Mouse (Mus musculus): ENCODE results near the gene S100a11.
A peak's percentile ranks its signal among the peaks of the same experiment; 100 is the strongest.
"Not testable (repeated sequence)": the region's sequence is repeated elsewhere in the genome, so short reads cannot be mapped to it uniquely, and the experiment has no call there.

The S100a11 gene

DNA sequence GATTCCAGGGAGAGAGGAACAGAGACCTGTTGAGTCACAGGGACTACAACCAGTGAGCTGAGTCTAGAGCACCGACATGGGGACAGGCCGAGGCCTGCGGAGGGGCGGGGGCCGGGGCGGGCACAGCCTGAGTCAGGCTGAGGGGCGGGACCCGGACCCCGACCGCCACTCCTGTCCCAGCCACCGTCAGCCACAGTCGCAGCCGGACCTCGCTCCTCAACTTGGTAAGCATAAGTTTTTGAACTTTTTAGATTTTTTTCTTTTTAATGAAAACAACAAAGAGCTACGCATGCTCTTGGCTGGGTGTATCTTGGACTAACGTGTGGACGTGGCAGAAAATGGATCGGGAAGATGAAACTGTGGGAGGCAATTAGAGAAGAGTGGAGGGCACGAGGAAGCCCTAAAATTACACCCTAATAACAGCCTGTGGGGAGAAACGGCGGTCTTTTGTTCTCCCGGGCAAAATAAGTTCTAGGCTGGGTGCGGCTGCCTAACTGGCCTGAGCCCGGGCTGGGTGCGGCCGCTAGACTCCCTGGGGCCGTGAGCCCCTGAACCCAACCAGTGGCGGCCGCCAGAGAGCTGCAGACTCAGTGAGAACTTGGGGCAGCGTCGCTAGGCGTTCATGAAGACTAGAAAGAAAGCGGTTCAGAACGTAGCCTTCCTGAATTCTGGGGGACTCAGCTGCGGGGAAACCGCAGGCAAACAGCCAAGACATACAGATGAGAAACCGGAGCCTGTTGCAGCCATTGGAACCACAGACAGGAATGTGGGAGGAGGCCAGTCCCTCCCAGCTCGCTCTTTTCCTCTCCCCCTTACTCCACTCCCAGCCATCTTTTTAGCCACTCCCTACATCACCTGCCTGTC is at the start of gene S100a11:
TSS of gene S100a11 (plus strand) at position 159 of the 864 bp plus-strand sequence.
- peak; percentile 6 for DNase-seq (ENCODE audit: low read depth, low spot score)

DNA sequence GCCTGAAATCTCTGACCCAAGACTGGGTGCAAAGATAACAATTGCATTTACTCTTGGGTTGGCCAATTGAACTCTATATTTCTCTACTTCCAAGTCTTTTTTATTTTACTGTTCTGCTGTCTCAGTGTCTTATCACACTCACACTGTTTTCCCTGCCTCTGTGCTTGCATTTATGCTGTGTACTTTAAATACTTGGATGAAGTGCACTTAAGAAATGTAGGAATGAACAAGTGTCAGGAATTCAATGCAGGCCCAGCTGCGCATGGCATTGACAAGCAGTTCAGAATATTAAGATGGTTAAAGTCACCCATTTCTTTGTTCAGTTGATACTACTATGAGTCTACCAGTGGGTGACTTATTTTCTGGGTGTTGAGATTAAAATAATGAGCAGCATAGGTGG is 40.2 kb upstream of the S100a11 start:
- DNase-seq (ENCODE audit: low read depth, low spot score), result no peak

DNA sequence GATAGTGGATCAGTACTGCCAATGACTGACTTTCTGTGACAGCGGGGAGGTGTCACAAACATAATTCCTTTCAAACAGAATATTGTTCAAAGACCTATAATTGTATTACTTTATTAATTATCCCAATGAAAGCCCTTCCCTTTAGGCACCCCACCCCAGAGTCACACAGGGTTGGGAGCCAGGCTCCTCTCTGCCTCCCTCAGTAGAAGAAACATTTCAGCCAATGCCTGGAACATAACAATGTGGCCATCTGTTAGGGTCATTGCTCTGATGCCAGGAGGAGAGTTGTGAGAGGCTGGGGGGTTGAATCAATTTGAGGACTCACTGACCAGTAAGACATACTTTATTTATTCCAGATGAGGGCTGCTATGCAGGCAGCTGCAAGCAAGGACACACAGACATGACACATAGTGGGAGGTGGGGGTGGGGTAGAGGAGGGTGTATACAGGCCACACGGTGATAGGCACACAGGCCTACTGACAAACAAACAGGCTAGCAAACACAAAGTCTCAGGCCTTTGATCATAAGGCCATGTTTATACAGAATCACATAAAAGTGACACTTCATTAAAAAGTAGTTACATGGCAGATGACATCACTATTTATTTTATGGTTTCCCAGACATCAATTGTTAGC is 38.2 kb upstream of the S100a11 start:
- no peak for DNase-seq (ENCODE audit: low read depth, low spot score)

DNA sequence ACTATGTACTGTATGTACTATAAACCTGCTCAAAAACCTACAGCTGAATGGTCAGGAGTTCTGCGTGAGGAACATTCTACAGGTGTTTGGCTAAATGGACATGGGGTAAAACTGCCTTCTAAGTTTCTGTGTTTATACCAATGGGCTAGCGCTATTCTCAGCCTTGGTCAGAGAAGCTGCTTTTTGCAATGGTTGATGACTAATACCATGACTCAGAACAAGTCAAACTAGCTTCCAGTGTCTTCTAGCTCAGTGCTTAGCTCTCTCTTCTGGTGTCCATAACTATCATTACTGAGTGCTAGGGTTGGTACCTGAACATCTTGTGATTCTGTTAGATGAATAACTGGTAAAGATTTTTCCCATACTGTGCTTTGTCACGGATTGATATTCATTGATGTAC is 34.7 kb upstream of the S100a11 start:
- peak; percentile 21 for DNase-seq (ENCODE audit: low read depth, low spot score)

DNA sequence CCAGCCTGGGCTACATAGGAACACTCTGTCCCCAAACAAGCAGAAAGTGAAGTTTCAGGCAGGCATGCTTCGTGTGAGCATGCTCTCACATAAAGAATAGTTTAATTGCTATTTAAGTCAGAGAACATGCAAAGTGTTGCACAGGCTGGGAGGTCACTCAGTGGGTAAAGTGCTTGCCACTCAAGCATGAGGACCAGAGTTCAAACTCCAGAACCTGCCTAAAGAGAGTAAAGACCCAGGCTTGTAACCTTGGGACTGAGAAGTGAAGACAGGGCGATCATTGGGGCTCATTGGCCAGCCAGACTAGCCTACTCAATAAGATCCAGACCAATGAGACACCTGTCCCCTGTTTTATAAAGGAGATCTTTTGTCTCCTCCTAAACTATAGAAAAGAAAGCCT is 31.7 kb upstream of the S100a11 start:
- DNase-seq (ENCODE audit: low read depth, low spot score), result no peak

DNA sequence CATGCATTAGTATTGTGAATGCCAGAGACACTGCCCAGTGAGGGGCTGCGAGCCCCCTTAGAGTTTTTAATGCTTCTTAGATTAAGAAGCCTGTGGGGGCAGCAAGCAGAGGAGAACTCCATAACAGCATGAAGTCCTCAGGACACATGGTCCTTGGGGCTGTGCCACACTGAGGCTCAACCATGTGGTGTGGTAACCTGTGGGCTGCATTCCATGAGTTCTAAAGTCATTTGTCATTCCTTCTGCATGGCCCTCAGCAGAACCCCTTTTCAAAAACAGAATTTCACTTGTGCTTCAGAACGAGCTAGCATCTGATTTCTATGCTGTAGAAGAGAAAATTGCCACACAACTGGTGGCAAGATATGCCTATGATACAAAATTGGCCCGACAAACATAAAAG is 28.1 kb upstream of the S100a11 start:
- DNase-seq (ENCODE audit: low read depth, low spot score), result no peak

DNA sequence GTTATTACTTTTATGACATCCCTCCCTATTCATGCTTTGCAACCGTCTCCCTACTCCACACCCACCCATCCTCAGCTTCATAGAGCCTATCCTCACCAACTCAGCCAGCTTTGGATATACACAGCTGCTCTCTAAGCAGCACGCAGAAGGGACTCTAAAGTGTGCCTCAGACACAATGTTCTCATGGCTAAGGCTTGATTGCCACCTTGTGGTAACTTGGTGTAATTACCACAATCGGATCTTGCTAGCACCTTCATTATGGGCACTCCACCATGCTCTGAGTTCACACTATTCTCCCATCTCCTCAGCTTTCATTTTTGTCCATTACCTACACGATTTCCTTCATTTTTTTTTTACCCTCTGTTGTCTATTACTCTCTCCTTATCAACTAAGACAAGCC is 26.3 kb upstream of the S100a11 start:
- DNase-seq (ENCODE audit: low read depth, low spot score), result peak; percentile 91

DNA sequence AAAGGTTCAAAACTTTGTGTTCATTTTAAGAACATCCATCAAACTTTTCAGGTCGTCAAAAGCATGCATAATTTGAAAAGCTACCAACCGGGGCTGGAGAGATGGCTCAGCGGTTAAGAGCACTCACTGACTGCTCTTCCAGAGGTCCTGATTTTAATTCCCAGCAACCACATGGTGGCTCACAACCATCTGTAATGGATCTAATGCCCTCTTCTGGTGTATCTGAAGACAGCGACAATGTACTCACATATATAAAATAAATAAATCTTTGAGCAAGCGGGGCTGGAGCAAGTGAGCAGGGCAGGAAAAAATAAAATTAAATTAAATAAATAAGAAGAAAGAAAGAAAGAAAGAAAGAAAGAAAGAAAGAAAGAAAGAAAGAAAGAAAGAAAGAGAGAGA is 25.5 kb upstream of the S100a11 start:
- DNase-seq (ENCODE audit: low read depth, low spot score), result not testable (repeated sequence)

DNA sequence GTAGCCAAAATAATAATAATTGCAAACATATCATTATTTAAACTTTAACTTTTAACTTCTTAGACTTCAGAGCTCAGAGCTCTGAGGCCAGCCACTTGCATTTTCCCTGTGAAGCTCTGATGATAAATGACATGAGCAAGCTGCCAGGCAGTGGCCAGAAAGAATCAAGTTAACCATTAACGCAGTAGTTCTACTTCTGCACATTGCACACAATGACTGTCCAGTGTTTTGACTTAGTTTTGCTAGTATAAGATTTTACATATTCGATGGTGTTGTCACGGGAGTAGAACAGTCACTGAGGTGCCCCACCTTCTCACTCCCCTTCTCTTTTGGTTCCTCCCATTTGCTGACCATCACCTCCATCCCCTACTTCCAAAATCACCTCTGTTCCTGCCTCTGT is 23.2 kb upstream of the S100a11 start:
- no peak for DNase-seq (ENCODE audit: low read depth, low spot score)

DNA sequence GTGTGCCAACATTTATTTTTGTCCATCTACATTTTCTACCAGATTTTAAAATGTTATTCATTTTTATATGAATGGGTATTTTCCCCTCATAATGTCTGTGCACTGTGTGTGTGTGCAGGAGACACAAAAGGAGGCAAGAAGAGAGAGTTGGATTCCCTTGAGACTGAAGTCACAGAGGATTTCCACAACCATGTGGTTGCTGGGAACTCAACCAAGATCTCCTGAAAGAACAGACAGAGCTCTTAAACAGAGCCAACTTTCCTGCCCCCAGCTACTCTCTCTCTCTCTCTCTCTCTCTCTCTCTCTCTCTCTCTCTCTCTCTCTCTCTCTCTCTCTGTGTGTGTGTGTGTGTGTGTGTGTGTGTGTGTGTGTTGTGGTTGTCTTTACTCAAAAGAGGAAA is 21.2 kb upstream of the S100a11 start:
- peak; percentile 55 for DNase-seq (ENCODE audit: low read depth, low spot score)

DNA sequence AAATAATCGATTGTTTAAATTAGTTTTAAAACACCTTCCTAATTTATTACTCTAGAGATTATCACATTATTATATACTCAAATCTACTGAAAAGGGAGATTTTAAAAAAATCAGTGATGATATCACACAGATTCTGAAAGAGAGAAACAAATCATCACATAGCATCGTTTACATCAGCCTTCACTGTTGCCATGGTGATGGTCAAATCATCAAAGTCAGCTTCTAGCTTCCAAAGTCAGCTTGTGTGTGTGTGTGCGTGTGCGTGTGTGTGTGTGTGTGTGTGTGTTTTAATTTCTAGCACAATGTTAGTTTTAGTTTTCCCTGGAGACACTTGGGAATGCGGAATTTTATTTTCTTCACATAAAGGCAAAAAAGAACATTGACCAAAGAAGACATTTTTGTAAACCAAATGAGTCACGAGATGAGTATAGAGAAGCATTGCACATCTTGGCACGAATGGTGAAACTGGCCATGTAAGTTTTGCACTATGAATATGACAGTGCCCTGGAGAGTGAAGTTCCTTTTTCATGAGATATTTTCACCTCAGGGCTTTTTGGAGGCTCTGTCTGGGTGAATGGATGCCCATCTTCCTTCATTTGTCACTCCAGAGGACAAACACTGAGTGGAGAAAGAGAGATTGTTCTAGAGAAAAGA is 15.6 kb upstream of the S100a11 start:
- DNase-seq (ENCODE audit: low read depth, low spot score), result peak; percentile 14

DNA sequence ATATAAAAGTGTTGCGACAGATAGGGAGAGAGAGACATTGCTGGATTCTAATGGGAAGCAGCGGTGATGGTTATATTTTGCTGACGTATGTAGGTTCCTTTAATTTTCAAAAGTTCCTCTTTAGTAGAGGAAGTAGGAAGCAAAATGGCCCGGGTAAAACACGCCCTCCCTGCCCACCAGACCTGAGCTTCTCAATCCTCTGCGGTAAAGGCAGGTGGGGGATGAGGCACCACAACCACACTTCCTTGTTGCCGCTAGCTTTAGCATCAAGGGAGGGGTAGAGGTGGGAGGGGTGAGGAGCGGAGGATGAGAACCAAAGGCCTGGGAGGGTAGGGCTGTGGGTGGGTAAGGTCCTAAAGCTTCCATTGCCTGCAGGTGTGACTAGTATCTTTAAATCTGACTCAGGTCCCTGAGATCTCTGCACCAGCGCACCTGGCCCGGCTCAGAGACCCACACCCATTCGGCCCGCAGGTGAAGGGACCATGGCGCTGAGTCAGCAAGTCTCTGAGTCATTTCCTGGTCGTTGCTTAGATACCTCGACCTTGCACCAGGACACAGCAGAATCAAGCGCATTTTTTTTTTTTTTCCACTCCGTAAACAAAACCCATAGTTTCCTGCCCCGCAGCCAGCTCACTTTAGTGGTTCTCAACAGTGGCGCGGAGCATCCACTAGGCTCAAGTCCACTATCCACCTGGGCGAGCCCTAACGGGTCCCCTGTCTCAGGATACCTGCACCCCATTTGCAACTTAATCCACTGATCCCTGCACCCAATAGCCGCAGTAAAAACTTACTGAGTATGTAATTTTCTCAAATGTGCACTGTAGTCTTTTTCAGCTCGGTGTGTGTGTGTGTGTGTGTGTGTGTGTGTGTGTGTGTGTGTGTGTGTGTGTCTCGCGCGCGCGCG is 14.1 kb upstream of the S100a11 start:
- peak; percentile 4 for DNase-seq (ENCODE audit: low read depth, low spot score)

DNA sequence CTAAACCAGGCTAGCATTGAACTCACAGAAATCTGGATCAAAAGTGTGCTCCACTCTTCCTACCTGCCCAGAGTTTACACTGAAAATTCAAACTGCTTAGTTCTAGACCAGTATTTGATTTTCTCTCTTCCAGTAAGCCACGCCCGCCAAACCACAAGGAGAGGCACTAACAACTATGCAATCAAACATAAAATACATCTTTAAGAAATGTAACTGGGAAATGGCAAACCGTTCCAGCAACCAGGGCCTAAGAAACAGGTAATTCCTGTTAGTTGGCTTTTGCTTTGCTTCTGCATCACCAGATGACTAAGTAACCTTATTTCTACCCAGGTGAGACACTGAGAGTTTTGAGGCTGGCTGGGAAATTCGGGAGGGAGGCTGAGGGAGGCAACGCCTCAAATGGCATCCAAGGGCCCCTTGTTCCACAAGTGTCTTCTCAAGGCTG is 13.4 kb upstream of the S100a11 start:
- DNase-seq (ENCODE audit: low read depth, low spot score), result no peak

DNA sequence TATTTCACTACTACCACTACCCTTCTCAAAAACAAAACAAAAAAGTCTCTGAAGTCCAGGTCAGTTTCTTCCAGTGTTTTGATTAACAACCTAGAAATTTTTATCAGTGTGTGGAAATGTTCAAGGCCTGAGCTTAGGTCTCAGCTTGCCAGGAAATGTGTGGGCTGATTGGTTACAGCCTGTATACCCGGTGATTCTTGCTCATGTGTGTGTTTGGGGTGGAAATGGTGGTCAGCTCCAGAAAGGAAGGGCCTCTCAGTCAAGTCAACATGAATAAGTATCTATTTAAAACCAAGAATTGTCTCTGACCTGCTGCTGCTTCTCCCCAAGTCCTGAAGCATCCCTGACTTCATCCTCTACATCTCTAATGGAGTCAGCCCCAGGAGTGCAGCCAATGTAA is 11.0 kb upstream of the S100a11 start:
- no peak for DNase-seq (ENCODE audit: low read depth, low spot score)

DNA sequence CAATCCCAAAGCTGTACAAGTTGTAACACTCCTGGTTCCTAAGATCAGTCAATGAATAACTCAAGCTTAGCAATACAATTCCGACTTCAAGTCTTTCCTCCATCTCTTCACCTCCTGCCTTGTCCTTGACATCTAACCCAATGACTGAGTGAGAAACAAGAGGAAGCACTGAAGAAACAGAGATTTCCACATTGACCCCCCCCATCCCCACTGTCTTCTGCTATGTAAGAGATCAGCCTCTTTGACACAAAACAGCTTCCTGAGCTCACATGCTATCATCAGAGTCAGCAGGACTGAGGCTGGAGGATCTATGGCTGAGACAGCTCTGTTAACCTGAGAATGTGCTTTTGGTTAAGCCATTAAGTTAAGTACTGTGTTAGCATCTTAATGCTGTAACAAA is 9.3 kb upstream of the S100a11 start:
- no peak for DNase-seq (ENCODE audit: low read depth, low spot score)

DNA sequence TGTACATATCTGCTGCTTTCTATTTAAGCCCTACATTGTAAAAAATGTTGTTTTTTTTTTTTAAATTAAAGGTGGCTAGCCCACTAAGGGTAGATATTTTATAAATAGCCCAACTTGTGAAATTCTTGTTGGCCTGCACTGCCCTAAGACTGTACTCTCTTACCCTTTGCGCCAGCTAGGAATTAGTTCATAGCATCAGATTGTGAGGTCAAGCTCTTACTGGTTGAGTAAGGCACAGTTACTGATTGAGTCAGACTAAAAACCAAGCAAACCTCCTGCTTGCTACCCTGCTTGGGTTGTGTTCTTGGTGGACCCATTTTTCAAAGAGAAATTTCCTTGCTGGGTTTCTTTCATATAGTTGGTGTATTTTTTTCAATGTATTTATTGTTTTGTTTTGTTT is 8.5 kb upstream of the S100a11 start:
- DNase-seq (ENCODE audit: low read depth, low spot score), result no peak

DNA sequence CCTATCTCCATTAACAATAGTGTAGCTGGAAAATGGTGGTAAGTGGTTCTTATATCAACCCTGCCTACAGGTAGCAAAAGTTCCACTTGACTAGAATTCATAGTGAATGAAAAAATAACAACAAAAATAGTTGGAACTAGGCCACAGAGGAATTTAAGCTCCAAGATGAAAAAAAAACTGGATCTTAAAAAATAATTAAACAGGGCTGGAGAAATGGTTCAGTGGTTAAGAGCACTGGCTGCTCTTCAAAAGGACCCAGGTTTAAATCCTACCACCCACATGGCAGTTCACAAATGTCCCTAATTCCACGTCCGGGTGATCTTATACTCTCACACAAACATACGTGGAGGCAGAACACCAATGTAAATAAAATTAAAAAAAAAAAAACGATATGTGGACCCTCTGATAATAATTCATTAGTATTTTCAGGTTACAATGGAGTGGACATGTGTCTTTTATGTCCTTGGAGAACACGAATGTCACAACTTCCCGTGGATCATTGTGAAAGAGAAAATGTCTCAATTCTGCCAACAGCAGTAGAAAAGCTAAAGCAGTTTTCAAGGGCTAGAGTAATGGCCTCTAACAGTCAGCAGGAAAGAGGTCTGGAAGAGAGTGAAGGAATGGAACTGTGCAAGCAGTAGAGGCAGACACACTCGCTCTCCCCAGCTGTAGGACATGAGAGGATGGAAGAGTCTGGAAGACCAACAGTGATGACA is 7.7 kb upstream of the S100a11 start:
- DNase-seq (ENCODE audit: low read depth, low spot score), result no peak

DNA sequence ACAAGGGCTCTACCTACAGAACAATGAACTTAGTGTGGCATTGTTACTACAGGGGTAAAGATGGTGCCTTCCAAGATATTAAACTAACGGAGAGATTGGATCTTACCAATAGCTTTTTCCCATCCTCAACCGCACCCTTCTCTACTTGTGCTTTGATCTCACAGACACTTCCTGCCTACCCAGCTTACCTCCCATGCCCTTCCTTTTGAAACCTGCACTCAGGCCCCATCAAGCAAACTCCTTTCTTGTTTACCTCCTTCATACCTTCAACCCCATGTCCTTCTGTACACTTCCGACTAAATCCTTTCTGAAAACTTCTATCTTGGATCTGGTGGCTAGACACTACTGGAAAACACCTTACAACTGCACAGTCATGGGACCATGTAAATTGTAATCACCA is 5.7 kb upstream of the S100a11 start:
- no peak for DNase-seq (ENCODE audit: low read depth, low spot score)

DNA sequence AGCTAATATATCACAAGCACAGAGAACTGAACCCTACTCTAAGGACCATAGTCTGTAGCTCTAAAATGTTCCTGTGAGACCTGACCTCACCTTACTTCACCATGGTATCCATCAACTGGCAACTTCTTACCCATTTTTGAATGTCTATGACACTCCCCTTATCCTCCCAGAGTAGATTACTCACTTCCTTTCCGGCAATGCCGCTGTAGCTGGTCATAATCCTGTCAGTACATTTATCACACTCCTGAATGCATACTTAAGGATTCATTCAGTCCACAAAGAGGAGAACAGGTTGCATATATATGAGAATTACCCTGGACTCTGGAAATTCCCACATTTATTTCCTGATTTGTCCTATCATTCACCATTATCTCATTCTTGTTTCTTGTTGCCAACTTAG is 2.9 kb upstream of the S100a11 start:
- no peak for DNase-seq (ENCODE audit: low read depth, low spot score)

DNA sequence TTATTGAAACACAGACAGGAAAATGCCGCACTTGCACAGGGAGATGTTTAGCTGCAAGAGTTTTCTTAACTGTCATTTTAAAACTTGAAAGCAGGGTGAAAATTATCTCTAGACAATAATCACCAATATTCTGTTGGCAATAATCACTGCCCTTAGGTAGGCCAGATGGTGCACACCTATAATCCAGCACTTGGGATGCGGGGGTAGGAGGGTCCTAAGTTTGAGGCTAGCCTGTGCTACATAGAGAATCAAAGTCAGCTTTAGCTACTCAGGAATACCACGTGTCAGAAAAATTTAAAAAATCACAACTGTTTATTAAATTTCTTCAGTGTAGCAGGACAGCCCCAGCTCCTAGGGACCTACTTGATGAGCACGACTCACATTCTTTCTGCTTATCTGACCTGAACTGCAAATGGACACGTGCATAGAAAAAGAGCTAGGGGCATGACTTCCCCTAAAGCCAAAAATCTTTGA is 395 bp upstream of the S100a11 start:
- no peak for DNase-seq (ENCODE audit: low read depth, low spot score)

Measured in brain, adult 2 months (tissue).